Mouse (Mus musculus) heart, embryonic 11.5 days (tissue): ENCODE data around the gene 9130213A22Rik. TPM values are rescaled to one million over a fixed set of nuclear protein-coding genes. Genes with fewer than 3 reads are reported as not detected.

Experiments
- ATAC-seq: fragments of 200-750 bp; cut with Nextera tagmentation; replicated peaks from 2 replicates; pipeline ENCODE4 v1.8.0; 2017; ENCODE audit warnings: moderate library complexity; ENCODE audit not compliant: insufficient number of reproducible peaks, low FRiP score, low TSS enrichment
- H3K27ac ChIP-seq: fragments of 300-500 bp; sonication (generic); 2 replicates; pipeline ENCODE4 v1.5.1; 2014; ENCODE audit warnings: mild to moderate bottlenecking, low read depth, low read length
- H3K27me3 ChIP-seq: fragments of 300-500 bp; sonication (generic); 2 replicates; pipeline ENCODE4 v1.6.1; 2014; ENCODE audit warnings: mild to moderate bottlenecking, low read length, mixed read lengths; ENCODE audit not compliant: control insufficient read depth, insufficient read depth
- H3K36me3 ChIP-seq: fragments of 300-500 bp; sonication (generic); 2 replicates; pipeline ENCODE4 v1.6.1; 2014; ENCODE audit warnings: mild to moderate bottlenecking, low read length, moderate library complexity, mixed read lengths; ENCODE audit not compliant: control insufficient read depth, insufficient read depth
- H3K4me1 ChIP-seq: fragments of 300-500 bp; sonication (generic); 2 replicates; pipeline ENCODE4 v1.6.1; 2014; ENCODE audit warnings: low read length; ENCODE audit not compliant: control insufficient read depth, insufficient read depth
- H3K4me2 ChIP-seq: fragments of 300-500 bp; sonication (generic); 2 replicates; pipeline ENCODE4 v1.6.1; 2014; ENCODE audit warnings: mild to moderate bottlenecking, moderate library complexity
- H3K4me3 ChIP-seq: fragments of 300-500 bp; sonication (generic); 2 replicates; pipeline ENCODE4 v1.5.1; 2014; ENCODE audit warnings: low read depth, low read length
- H3K9ac ChIP-seq: fragments of 300-500 bp; sonication (generic); 2 replicates; pipeline ENCODE4 v1.6.1; 2014; ENCODE audit warnings: mild to moderate bottlenecking, low read depth, low read length, moderate library complexity
- H3K9me3 ChIP-seq: fragments of 300-500 bp; sonication (generic); replicated peaks from 2 replicates; pipeline ENCODE4 v1.6.1; 2016; ENCODE audit warnings: low read length; ENCODE audit not compliant: control insufficient read depth
- WGBS: fragments of 180-500 bp; shearing (Covaris S2); extraction: QIAGEN DNeasy Blood & Tissue Kit; methylation state at CpG from one replicate; pipeline ENCODE4 v1.1.7; 2014; ENCODE audit not compliant: insufficient replicate concordance; 5-methylcytosine and 5-hydroxymethylcytosine counted together
- polyA plus RNA-seq: library from polyadenylated mRNA; unstranded; fragments of >200 nt; fragmentation: Nextera tagmentation; extraction: Ambion mirVana; gene quantifications from 2 replicates; pipeline ENCODE4 v1.2.1, GENCODE M21; 2014

Gene 9130213A22Rik
- polyA plus RNA-seq, 1 experiment from 2014 or later, result 0.49 TPM

DNA sequence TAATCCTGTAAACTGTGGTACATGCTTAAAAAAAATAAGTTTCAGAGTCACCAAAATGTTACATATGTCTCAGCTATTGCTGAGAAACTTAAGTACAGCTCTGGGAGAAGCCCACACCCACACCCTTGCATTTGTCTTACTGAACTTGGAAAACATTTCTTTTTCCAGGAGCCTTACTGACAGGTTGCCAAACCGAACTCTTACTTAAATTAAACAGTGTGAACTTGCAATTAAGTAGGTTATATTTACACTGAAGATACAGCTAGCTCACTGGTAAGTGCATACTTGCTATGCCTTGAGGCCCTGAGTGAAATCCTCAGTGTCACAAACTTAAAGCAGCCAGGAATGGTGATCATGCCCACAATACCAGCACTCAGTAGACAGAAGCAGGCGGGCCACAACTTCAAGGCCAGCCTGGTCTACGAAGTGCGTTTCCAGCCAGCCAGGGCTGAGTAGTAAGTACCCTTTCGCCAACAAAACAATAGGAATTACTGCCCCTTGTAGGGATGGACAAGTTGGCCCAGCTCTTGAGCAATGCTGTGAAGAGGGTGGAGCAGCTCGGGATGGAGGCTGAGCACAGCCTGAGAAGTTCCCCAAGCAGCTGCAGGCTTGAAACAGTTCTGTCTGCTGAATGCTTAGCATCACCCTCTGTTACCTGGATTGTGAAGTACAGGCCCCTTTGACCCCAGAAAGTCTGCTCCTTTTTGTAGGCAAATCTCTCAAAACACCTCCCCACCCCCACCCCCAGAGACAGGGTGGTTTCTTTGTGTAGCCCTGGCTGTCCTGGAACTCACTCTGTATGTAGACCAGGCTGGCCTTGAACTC lies 48.2 kb downstream of the 9130213A22Rik start:
- no peak for ATAC-seq
- peaks cover 22% of the 10 kb centered on the region for H3K4me1 ChIP-seq
- H3K27ac ChIP-seq, result no peak overlapping the region
- H3K9me3 ChIP-seq, result no peaks in the 10 kb centered on the region
- no peak overlapping the region for H3K4me3 ChIP-seq
- no peaks in the 10 kb centered on the region for H3K27me3 ChIP-seq
- no peak overlapping the region; the same call in 1 of the 2 replicates for H3K4me2 ChIP-seq
- 50% methylated on average over 6 of the region's 6 CpGs for WGBS
- no peak overlapping the region for H3K9ac ChIP-seq
- no peaks in the 10 kb centered on the region for H3K36me3 ChIP-seq

DNA sequence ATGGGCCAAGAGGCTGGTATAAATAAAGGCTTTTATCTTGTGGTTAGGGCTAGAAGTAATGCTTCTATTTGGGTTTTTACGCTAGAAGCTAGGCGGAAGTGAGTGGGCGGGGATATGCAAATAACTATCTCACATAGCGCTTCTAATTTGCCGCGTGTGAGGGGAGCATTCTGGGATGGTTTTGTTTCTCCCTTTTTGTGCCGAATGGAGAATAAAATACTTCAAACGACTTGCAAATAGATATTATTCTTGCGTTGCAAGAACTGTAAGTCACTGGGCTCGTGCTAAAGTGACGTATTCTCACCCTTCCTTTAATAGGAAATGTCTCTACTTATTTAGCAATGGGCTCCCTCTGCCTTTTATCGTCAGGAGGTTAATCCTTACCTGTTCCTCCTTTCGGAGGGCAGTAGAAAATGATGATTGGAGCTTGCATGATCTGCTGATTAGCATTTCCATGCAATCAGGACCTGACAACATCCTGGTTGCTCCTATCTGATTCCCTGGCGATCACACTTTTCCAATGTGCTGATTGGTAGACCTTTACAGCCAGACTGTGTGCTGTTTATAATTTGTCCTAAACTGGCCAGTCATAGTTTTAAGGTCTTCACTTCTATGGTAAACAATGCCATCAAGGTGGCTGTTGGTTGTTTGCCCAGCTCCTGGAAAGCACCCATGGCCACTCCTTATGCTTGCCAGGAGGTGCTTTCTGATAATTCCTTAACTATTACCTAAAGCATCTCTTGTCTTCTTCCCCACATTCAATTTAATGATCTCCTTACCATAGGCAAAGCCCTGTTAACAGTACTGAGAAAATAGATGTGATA lies 49.1 kb downstream of the 9130213A22Rik start:
- peak; percentile 31; the same call in 1 of the 2 replicates for ATAC-seq
- whole genome bisulfite sequencing, result 0% methylated on average over 14 of the region's 14 CpGs
- H3K4me1 ChIP-seq, result peaks cover 22% of the 10 kb centered on the region
- H3K4me3 ChIP-seq, result peak overlapping the region; percentile 29
- H3K36me3 ChIP-seq, result no peaks in the 10 kb centered on the region
- no peaks in the 10 kb centered on the region for H3K27me3 ChIP-seq
- H3K4me2 ChIP-seq, result peak overlapping the region; percentile 62
- H3K9ac ChIP-seq, result peak overlapping the region; percentile 88
- H3K27ac ChIP-seq, result peak overlapping the region; percentile 91
- H3K9me3 ChIP-seq, result no peaks in the 10 kb centered on the region

DNA sequence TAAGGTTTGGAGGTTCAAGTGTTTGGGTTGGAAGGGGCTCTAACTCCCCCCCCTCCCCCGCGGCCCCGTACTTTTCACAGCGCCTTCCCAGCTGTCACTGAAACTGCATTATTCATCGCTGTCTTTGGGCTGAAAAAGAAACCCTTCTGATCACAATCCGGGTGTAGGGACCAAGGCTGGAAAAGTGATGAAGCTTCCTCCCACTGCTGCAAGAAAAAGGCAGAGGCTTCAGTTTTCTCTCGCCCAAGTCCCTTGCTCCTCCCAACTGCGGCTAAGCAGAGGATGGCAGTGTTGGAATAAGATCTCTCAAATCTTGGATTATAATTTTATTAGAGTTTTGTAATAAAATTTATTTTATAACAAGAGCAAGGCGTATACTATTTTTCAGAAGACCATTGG lies 49.7 kb downstream of the 9130213A22Rik start:
- Histone ChIP-seq H3K9ac (peak overlapping the region; percentile 88), H3K4me3 (peak overlapping the region; percentile 29), H3K36me3 (no peaks in the 10 kb centered on the region), H3K27ac (peak overlapping the region; percentile 91), H3K9me3 (no peaks in the 10 kb centered on the region), H3K4me1 (peaks cover 23% of the 10 kb centered on the region), H3K27me3 (no peaks in the 10 kb centered on the region), H3K4me2 (peak overlapping the region; percentile 62)
- no peak for ATAC-seq
- 10% methylated on average over 9 of the region's 9 CpGs for WGBS

- Histone ChIP-seq H3K4me3 (peak overlapping the region; percentile 29; the same call in 1 of the 2 replicates), H3K27me3 (no peaks in the 10 kb centered on the region), H3K4me1 (peaks cover 27% of the 10 kb centered on the region), H3K4me2 (peak overlapping the region; percentile 62), H3K27ac (peak overlapping the region; percentile 91; the same call in 1 of the 2 replicates), H3K9me3 (no peaks in the 10 kb centered on the region), H3K36me3 (no peaks in the 10 kb centered on the region), H3K9ac (peak overlapping the region; percentile 88; the same call in 1 of the 2 replicates)
- 81% methylated on average over 11 of the region's 11 CpGs for WGBS
- ATAC-seq, result no peak
Measured at GRCm38 (mm10) chr11:69072234-69072633, 50.2 kb downstream of the 9130213A22Rik start.

DNA sequence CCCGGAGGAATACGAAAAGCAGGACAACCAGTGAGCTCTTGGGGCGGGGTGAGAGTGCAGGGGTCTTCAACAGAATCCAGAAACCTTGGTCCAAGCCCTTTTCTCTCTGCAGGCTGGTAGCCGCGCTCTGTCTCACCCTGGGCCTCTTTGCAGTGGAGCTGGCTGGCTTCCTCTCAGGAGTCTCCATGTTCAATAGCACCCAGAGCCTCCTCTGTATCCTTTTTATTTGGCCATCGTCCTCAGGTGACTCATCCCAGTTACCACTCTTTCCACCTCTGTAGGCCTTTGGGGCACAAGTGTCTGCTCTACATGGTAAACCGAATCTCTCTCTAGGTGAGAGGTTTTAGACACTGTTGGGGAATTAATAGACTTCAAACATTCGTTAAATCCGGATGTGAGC lies 51.1 kb downstream of the 9130213A22Rik start:
- no peak for ATAC-seq
- Histone ChIP-seq H3K4me2 (peak overlapping the region; percentile 61), H3K27ac (peak overlapping the region; percentile 89), H3K36me3 (no peaks in the 10 kb centered on the region), H3K4me3 (peak overlapping the region; percentile 70), H3K27me3 (no peaks in the 10 kb centered on the region), H3K9me3 (no peaks in the 10 kb centered on the region), H3K4me1 (peaks cover 36% of the 10 kb centered on the region), H3K9ac (peak overlapping the region; percentile 95)
- 27% methylated on average over 9 of the region's 9 CpGs for WGBS

- Histone ChIP-seq H3K4me3 (peak within 1 kb of the TSS; percentile 70), H3K4me1 (peaks cover 40% of the 10 kb centered on the region), H3K36me3 (no peaks in the 10 kb centered on the region), H3K4me2 (peak within 1 kb of the TSS; percentile 61), H3K9me3 (no peaks in the 10 kb centered on the region), H3K9ac (peak within 1 kb of the TSS; percentile 95), H3K27me3 (no peaks in the 10 kb centered on the region), H3K27ac (peak within 1 kb of the TSS; percentile 89)
- under 1% methylated on average over 47 of the region's 47 CpGs for WGBS
- peak; percentile 78 for ATAC-seq
Measured at GRCm38 (mm10) chr11:69070590-69071222, 51.7 kb downstream of the 9130213A22Rik start, which contains the start of gene Tmem107. TSS of gene Tmem107 (plus strand) at chr11:69070806.

GRCm38 (mm10) chr11:69070093-69070492 lies 52.3 kb downstream of the 9130213A22Rik start:
- Histone ChIP-seq H3K4me1 (peaks cover 40% of the 10 kb centered on the region), H3K4me2 (peak overlapping the region; percentile 61), H3K9me3 (no peaks in the 10 kb centered on the region), H3K36me3 (no peaks in the 10 kb centered on the region), H3K9ac (peak overlapping the region; percentile 95), H3K4me3 (peak overlapping the region; percentile 70), H3K27me3 (no peaks in the 10 kb centered on the region), H3K27ac (peak overlapping the region; percentile 89)
- no peak for ATAC-seq
- under 1% methylated on average over 13 of the region's 13 CpGs for WGBS
